Mouse (Mus musculus) embryonic facial prominence, embryonic 11.5 days (tissue): ENCODE results near the gene Tent4a. TPM values are rescaled to one million over a fixed set of nuclear protein-coding genes. Genes with fewer than 3 reads are reported as not detected.
A peak's percentile ranks its signal among the peaks of the same experiment; 100 is the strongest.

ENCODE experiments used
- ATAC-seq: fragments of 200-750 bp; cut with Nextera tagmentation; replicated peaks from 2 replicates; pipeline ENCODE4 v1.8.0; 2017; ENCODE audit warnings: low read depth; ENCODE audit not compliant: insufficient number of reproducible peaks, low FRiP score, low TSS enrichment
- DNase-seq: peaks from one replicate; pipeline ENCODE4 v3.0.0-alpha.2; 2015; ENCODE audit warnings: low spot score
- H3K27ac ChIP-seq: fragments of 300-500 bp; sonication (generic); replicated peaks from 2 replicates; pipeline ENCODE4 v1.5.1; 2014; ENCODE audit warnings: mild to moderate bottlenecking, low read depth, low read length, control low read depth
- H3K27me3 ChIP-seq: fragments of 300-500 bp; sonication (generic); 2 replicates; pipeline ENCODE4 v1.6.1; 2014; ENCODE audit warnings: mild to moderate bottlenecking, low read length, moderate library complexity, mixed read lengths; ENCODE audit not compliant: control insufficient read depth, insufficient read depth
- H3K36me3 ChIP-seq: fragments of 300-500 bp; sonication (generic); replicated peaks from 2 replicates; pipeline ENCODE4 v1.6.1; 2014; ENCODE audit warnings: low read depth, mild to moderate bottlenecking, low read length, moderate library complexity, mixed read lengths; ENCODE audit not compliant: control insufficient read depth, insufficient read depth
- H3K4me1 ChIP-seq: fragments of 300-500 bp; sonication (generic); 2 replicates; pipeline ENCODE4 v1.6.1; 2014; ENCODE audit warnings: low read length, mixed read lengths; ENCODE audit not compliant: control insufficient read depth, insufficient read depth
- H3K4me2 ChIP-seq: fragments of 300-500 bp; sonication (generic); 2 replicates; pipeline ENCODE4 v1.6.1; 2014; ENCODE audit warnings: low read depth, mild to moderate bottlenecking, control low read depth, low read length, moderate library complexity
- H3K4me3 ChIP-seq: fragments of 300-500 bp; sonication (generic); 2 replicates; pipeline ENCODE4 v1.5.1; 2014; ENCODE audit warnings: low read depth, low read length, control low read depth
- H3K9ac ChIP-seq: fragments of 300-500 bp; sonication (generic); replicated peaks from 2 replicates; pipeline ENCODE4 v1.6.1; 2014; ENCODE audit warnings: mild to moderate bottlenecking, control low read depth, low read length
- H3K9me3 ChIP-seq: fragments of 300-500 bp; sonication (generic); replicated peaks from 2 replicates; pipeline ENCODE4 v1.6.1; 2016; ENCODE audit warnings: mild to moderate bottlenecking, low read length, inconsistent platforms, mixed read lengths; ENCODE audit not compliant: control insufficient read depth
- WGBS: fragments of 180-500 bp; shearing (Covaris S2); extraction: QIAGEN DNeasy Blood & Tissue Kit; methylation state at CpG from one replicate; pipeline ENCODE4 v1.1.7; 2014; 5-methylcytosine and 5-hydroxymethylcytosine counted together
- polyA plus RNA-seq: library from polyadenylated mRNA; unstranded; fragments of >200 nt; fragmentation: Nextera tagmentation; extraction: Ambion mirVana; gene quantifications from 2 replicates; pipeline ENCODE4 v1.2.1, GENCODE M21; 2014

Tent4a gene
- polyA plus RNA-seq, 1 experiment from 2014 or later, result 6.6 TPM

- no peaks in the 10 kb centered on the region; the same call in 1 of the 2 replicates for H3K4me1 ChIP-seq
- H3K27ac ChIP-seq, result no peak overlapping the region
- H3K4me3 ChIP-seq, result no peak overlapping the region
- no peak overlapping the region for H3K9ac ChIP-seq
- WGBS, result 83% methylated on average over 9 of the region's 9 CpGs
- no peak for ATAC-seq
- H3K9me3 ChIP-seq, result no peaks in the 10 kb centered on the region
- H3K36me3 ChIP-seq, result no peaks in the 10 kb centered on the region
- H3K27me3 ChIP-seq, result peaks cover 6% of the 10 kb centered on the region
- DNase-seq, result no peak
- no peak overlapping the region for H3K4me2 ChIP-seq
Observed at GRCm38 (mm10) chr13:69489777-69490176, 44.6 kb downstream of the Tent4a start.

GRCm38 (mm10) chr13:69488565-69489255 is 45.7 kb downstream of the Tent4a start:
- ATAC-seq, result no peak
- no peaks in the 10 kb centered on the region; the same call in 1 of the 2 replicates for H3K4me1 ChIP-seq
- H3K9me3 ChIP-seq, result no peaks in the 10 kb centered on the region
- no peak overlapping the region for H3K4me3 ChIP-seq
- DNase-seq, result no peak
- H3K36me3 ChIP-seq, result no peaks in the 10 kb centered on the region
- H3K4me2 ChIP-seq, result no peak overlapping the region
- no peak overlapping the region for H3K27ac ChIP-seq
- no peak overlapping the region for H3K9ac ChIP-seq
- H3K27me3 ChIP-seq, result peaks cover 6% of the 10 kb centered on the region
- 38% methylated on average over 13 of the region's 13 CpGs for WGBS

- peaks cover 9% of the 10 kb centered on the region for H3K27me3 ChIP-seq
- peak overlapping the region; percentile 38 for H3K4me2 ChIP-seq
- WGBS, result 3% methylated on average over 26 of the region's 26 CpGs
- peak overlapping the region; percentile 19 for H3K4me3 ChIP-seq
- H3K27ac ChIP-seq, result no peak overlapping the region
- ATAC-seq (no peak), DNase-seq (peak; percentile 33)
- H3K9ac ChIP-seq, result peak overlapping the region; percentile 13; the same call in 1 of the 2 replicates
- no peaks in the 10 kb centered on the region; the same call in 1 of the 2 replicates for H3K4me1 ChIP-seq
- no peaks in the 10 kb centered on the region for H3K9me3 ChIP-seq
- no peaks in the 10 kb centered on the region for H3K36me3 ChIP-seq
Observed at GRCm38 (mm10) chr13:69487611-69488275, 46.7 kb downstream of the Tent4a start.

GRCm38 (mm10) chr13:69487108-69487507 is 47.3 kb downstream of the Tent4a start:
- Histone ChIP-seq H3K9ac (no peak overlapping the region), H3K27me3 (peaks cover 12% of the 10 kb centered on the region), H3K4me3 (no peak overlapping the region), H3K4me2 (no peak overlapping the region), H3K9me3 (no peaks in the 10 kb centered on the region), H3K27ac (no peak overlapping the region), H3K4me1 (no peaks in the 10 kb centered on the region; the same call in none of the 2 replicates), H3K36me3 (no peaks in the 10 kb centered on the region)
- WGBS, result 85% methylated on average over 7 of the region's 7 CpGs
- DNase-seq (no peak), ATAC-seq (no peak)

- ATAC-seq, result no peak
- H3K9me3 ChIP-seq, result no peaks in the 10 kb centered on the region
- H3K9ac ChIP-seq, result no peak overlapping the region
- no peak overlapping the region for H3K4me2 ChIP-seq
- H3K36me3 ChIP-seq, result no peaks in the 10 kb centered on the region
- DNase-seq, result no peak
- H3K27ac ChIP-seq, result no peak overlapping the region
- no peak overlapping the region for H3K4me3 ChIP-seq
- H3K4me1 ChIP-seq, result peaks cover 3% of the 10 kb centered on the region
- WGBS, result 68% methylated on average over 7 of the region's 7 CpGs
- H3K27me3 ChIP-seq, result peaks cover 17% of the 10 kb centered on the region
Observed at GRCm38 (mm10) chr13:69485833-69486232, 48.6 kb downstream of the Tent4a start.

GRCm38 (mm10) chr13:69485326-69485725 is 49.1 kb downstream of the Tent4a start:
- no peaks in the 10 kb centered on the region for H3K36me3 ChIP-seq
- H3K9ac ChIP-seq, result no peak overlapping the region
- H3K4me2 ChIP-seq, result no peak overlapping the region
- WGBS, result 20% methylated on average over 6 of the region's 6 CpGs
- ATAC-seq (no peak), DNase-seq (peak; percentile 63)
- H3K9me3 ChIP-seq, result no peaks in the 10 kb centered on the region
- H3K27ac ChIP-seq, result no peak overlapping the region
- peaks cover 3% of the 10 kb centered on the region for H3K4me1 ChIP-seq
- H3K27me3 ChIP-seq, result peaks cover 18% of the 10 kb centered on the region
- H3K4me3 ChIP-seq, result no peak overlapping the region

- H3K4me1 ChIP-seq, result peaks cover 3% of the 10 kb centered on the region; the same call in 1 of the 2 replicates
- H3K27ac ChIP-seq, result no peak overlapping the region
- no peaks in the 10 kb centered on the region for H3K36me3 ChIP-seq
- H3K9ac ChIP-seq, result no peak overlapping the region
- DNase-seq, result no peak
- ATAC-seq, result no peak
- no peak overlapping the region for H3K4me2 ChIP-seq
- H3K9me3 ChIP-seq, result no peaks in the 10 kb centered on the region
- WGBS, result 58% methylated on average over 8 of the region's 8 CpGs
- H3K27me3 ChIP-seq, result peaks cover 15% of the 10 kb centered on the region
- no peak overlapping the region for H3K4me3 ChIP-seq
Observed at GRCm38 (mm10) chr13:69482751-69483150, 51.7 kb downstream of the Tent4a start.
